In the genomic region with DNA sequence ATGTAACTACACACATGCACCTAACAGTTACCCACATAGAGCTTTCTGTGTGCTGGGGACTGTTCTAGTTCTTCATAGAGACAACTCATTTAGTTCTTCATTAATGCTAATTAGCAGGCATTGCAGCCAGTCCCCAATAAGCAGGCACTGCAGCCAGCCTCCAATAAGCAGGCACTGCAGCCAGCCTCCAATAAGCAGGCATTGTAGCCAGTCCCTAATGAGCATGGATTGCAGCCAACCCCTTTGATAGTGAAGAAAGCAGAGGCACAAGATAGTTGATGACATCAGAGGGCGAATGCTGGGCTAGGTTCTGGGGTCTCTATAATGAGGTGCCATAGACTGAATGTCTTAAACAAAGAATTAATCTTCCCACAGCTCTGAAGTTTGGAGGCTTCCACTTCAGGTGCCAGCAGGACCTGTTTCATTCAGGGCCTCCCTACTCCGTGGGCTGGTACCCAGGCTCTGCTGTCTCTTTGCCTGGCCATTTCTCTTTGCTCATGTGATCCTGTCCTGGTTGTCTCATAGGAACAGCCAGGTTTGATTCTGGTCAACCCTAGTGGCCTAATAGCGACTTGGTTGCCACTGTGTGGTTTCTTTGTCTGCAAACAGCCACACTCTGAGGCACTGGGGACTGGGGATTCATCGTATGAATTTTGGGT, we compare ENCODE assay signal across 16 mouse cellular contexts. TPM values are rescaled to one million over a fixed set of nuclear protein-coding genes. Genes with fewer than 3 reads are reported as not detected.
A peak's percentile ranks its signal among the peaks of the same experiment; 100 is the strongest.
DNase-seq lines count a peak whose midpoint lies in the region; ATAC-seq and TF ChIP-seq lines count a peak whose summit lies in the region.
"Had no signal": no experiment of that assay in that cellular context is flagged by ENCODE, and none has a peak within 500 bp of the region (broad histone marks: within the 10 kb centered on the region; RNA-seq: fewer than 3 reads in every experiment).

No protein-coding gene starts in this region.

- no peak overlapping the region for H3K4me3 ChIP-seq in midbrain, embryonic 13.5 days (replicated peaks)
- H3K4me3 ChIP-seq in midbrain, embryonic 11.5 days (ENCODE audit: low read depth, low read length), result no peak overlapping the region
- no peak overlapping the region for H3K4me3 ChIP-seq in layer of hippocampus, adult 2 months
- H3K4me3 ChIP-seq in neural tube, embryonic 15.5 days (replicated peaks), result no peak overlapping the region
- H3K4me3 ChIP-seq: embryonic facial prominence, embryonic 13.5 days; gastrocnemius, adult 2 months; heart, embryonic 15.5 days had no signal

- 79% methylated on average over 4 of the region's 4 CpGs for WGBS in midbrain, embryonic 13.5 days
- WGBS in midbrain, embryonic 11.5 days, result 84% methylated on average over 4 of the region's 4 CpGs
- WGBS in neural tube, embryonic 15.5 days, result 70% methylated on average over 4 of the region's 4 CpGs

- H3K4me2 ChIP-seq in midbrain, embryonic 13.5 days (replicated peaks), result no peak overlapping the region
- H3K4me2 ChIP-seq in midbrain, embryonic 11.5 days, result no peak overlapping the region
- no peak overlapping the region for H3K4me2 ChIP-seq in neural tube, embryonic 15.5 days
- H3K4me2 ChIP-seq: embryonic facial prominence, embryonic 13.5 days; heart, embryonic 15.5 days had no signal

- H3K9me3 ChIP-seq in midbrain, embryonic 13.5 days, result no peaks in the 10 kb centered on the region
- no peaks in the 10 kb centered on the region for H3K9me3 ChIP-seq in midbrain, embryonic 11.5 days (ENCODE audit: control insufficient read depth, low read length)
- no peaks in the 10 kb centered on the region for H3K9me3 ChIP-seq in neural tube, embryonic 15.5 days (replicated peaks)
- H3K9me3 ChIP-seq: embryonic facial prominence, embryonic 13.5 days; heart, embryonic 15.5 days had no signal

- H3K27ac ChIP-seq in midbrain, embryonic 13.5 days, result peak overlapping the region; percentile 11; the same call in 1 of the 2 replicates
- H3K27ac ChIP-seq in midbrain, embryonic 11.5 days (ENCODE audit: low read depth, low read length), result no peak overlapping the region
- H3K27ac ChIP-seq in layer of hippocampus, adult 2 months, result peak overlapping the region; percentile 82
- H3K27ac ChIP-seq in neural tube, embryonic 15.5 days (replicated peaks), result 0 out of 2 replicates have a peak overlapping the region, but pooled peaks have one; percentile 33
- H3K27ac ChIP-seq: embryonic facial prominence, embryonic 13.5 days; gastrocnemius, adult 2 months; heart, embryonic 15.5 days had no signal

- peaks cover 27% of the 10 kb centered on the region for H3K4me1 ChIP-seq in midbrain, embryonic 13.5 days (replicated peaks)
- H3K4me1 ChIP-seq in midbrain, embryonic 11.5 days (ENCODE audit: control insufficient read depth, insufficient read depth, low read length), result no peaks in the 10 kb centered on the region
- H3K4me1 ChIP-seq in neural tube, embryonic 15.5 days, result peaks cover 19% of the 10 kb centered on the region; the same call in 1 of the 2 replicates
- H3K4me1 ChIP-seq: embryonic facial prominence, embryonic 13.5 days had no signal

- H3K36me3 ChIP-seq in midbrain, embryonic 13.5 days, result no peaks in the 10 kb centered on the region
- no peaks in the 10 kb centered on the region for H3K36me3 ChIP-seq in midbrain, embryonic 11.5 days (ENCODE audit: control insufficient read depth, insufficient read depth, low read length)
- H3K36me3 ChIP-seq in neural tube, embryonic 15.5 days, result no peaks in the 10 kb centered on the region
- H3K36me3 ChIP-seq: embryonic facial prominence, embryonic 13.5 days; G1E; heart, embryonic 15.5 days had no signal

- peak; percentile 39 to 50 for DNase-seq in cerebellum, postnatal 14 days
- DNase-seq in cerebellum, adult 9-11 months, result no peak
- no peak for DNase-seq in midbrain, embryonic 11.5 days (ENCODE audit: low spot score, missing footprints)
- peak; percentile 55 to 72 for DNase-seq in layer of hippocampus, adult 2 months (ENCODE audit: low spot score in 2 of 2)
- no peak for DNase-seq in MN1 (ENCODE audit: low spot score)
- no peak for DNase-seq in heart, postnatal 25 days (ENCODE audit: low spot score)
- DNase-seq: cerebellum, adult 18-20 months; gastrocnemius, adult 2 months; kidney, adult 2 months; liver, postnatal 0 days; thymus, adult 18-20 months had no signal

- no peaks in the 10 kb centered on the region for H3K27me3 ChIP-seq in midbrain, embryonic 13.5 days
- peaks cover 3% of the 10 kb centered on the region; the same call in 1 of the 2 replicates for H3K27me3 ChIP-seq in midbrain, embryonic 11.5 days (ENCODE audit: control insufficient read depth, insufficient read depth, low read length)
- no peaks in the 10 kb centered on the region for H3K27me3 ChIP-seq in neural tube, embryonic 15.5 days (replicated peaks)
- H3K27me3 ChIP-seq: embryonic facial prominence, embryonic 13.5 days; heart, embryonic 15.5 days had no signal

- TF ChIP-seq CTCF in layer of hippocampus, adult 2 months (conservative IDR thresholded peaks at IDR 0.05), result 0 out of 2 replicates have a peak, but pooled peaks have one; percentile 16

- intact Hi-C loops in heart, postnatal 25 days (cut with DNase I), result no loop called here

- ATAC-seq in midbrain, embryonic 13.5 days, result peak; percentile 83
- no peak for ATAC-seq in midbrain, embryonic 11.5 days (ENCODE audit: low FRiP score)
- ATAC-seq in neural tube, embryonic 15.5 days (ENCODE audit: low FRiP score), result peak; percentile 74
- ATAC-seq: liver, postnatal 0 days had no signal

- no peak overlapping the region for H3K9ac ChIP-seq in midbrain, embryonic 13.5 days (replicated peaks)
- no peak overlapping the region for H3K9ac ChIP-seq in midbrain, embryonic 11.5 days (ENCODE audit: low read length)
- no peak overlapping the region for H3K9ac ChIP-seq in neural tube, embryonic 15.5 days (replicated peaks)
- H3K9ac ChIP-seq: embryonic facial prominence, embryonic 13.5 days; heart, embryonic 15.5 days; liver, postnatal 0 days had no signal

RNA-seq across cellular contexts. Expression of a gene that starts 18.6 kb away (rescaled TPM):
- 17.7 and 22.1 TPM in 2 replicates for polyA plus RNA-seq in midbrain, embryonic 13.5 days (2015; fragmentation: Nextera tagmentation; extraction: Ambion mirVana)
- polyA plus RNA-seq in midbrain, embryonic 11.5 days (2014; fragmentation: Nextera tagmentation; extraction: Ambion mirVana), result 3.0 TPM in 2 replicates
- total RNA-seq in layer of hippocampus, adult 2 months (2021), result 10 to 100 TPM; 79.7 to 88.9 TPM
- 29.1 and 35.0 TPM in 2 replicates for polyA plus RNA-seq in neural tube, embryonic 15.5 days (2015; fragmentation: Nextera tagmentation; extraction: Ambion mirVana)
- total RNA-seq in heart, postnatal 25 days (2021), result 1 to 10 TPM; 4.0 to 5.7 TPM
- polyA plus RNA-seq: G1E had no signal

Comparison
In these comparisons a context has a peak if more than half of its experiments do, and no peak if none do; other contexts are left out.
1. DNase-seq: peak in cerebellum, postnatal 14 days (2 of 2) and layer of hippocampus, adult 2 months (2 of 2); none in cerebellum, adult 9-11 months (single experiment), midbrain, embryonic 11.5 days (single experiment), MN1 (single experiment) and heart, postnatal 25 days (single experiment).